Mouse (Mus musculus): Measurements from ENCODE around the gene Olfr190. TPM values are rescaled to one million over a fixed set of nuclear protein-coding genes. Genes with fewer than 3 reads are reported as not detected.

The Olfr190 gene
- polyA plus RNA-seq, 1 experiment from 2014 or later: not detected

DNA sequence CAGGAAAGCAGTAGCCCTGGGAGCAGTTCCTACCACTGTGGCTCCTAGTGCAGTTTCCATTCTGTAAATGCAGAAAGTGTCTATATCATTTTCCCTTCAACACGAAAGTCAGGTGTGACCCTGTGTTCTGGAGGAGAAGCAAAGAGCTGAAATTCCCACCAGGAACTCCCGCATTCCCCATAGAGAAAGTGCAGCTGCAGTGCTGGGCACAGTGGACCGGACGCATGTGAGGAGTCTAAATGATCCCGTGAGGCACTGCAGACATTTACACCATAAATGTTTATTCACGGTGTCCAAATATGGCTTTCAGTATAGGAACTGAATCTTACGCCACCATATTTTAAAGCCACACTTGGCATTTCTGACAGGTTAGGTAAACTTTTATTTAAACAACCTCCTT lies 38.1 kb downstream of the Olfr190 start, which contains the start of gene Olfr187:
Olfr187 (minus strand) TSS at position 58 of the 400 bp plus-strand sequence.
- H3K9me3 ChIP-seq (replicated peaks): no peaks in the 10 kb centered on the region
- no peaks in the 10 kb centered on the region for H3K27me3 ChIP-seq (ENCODE audit: low read depth, poor library complexity, severe bottlenecking)
- WGBS: 91% methylated on average over 7 of the region's 7 CpGs
- no peak within 1 kb of the TSS for H3K27ac ChIP-seq
- no peak for DNase-seq (ENCODE audit: low spot score)
- no peaks in the 10 kb centered on the region for H3K36me3 ChIP-seq
- no peak within 1 kb of the TSS for H3K4me3 ChIP-seq
- H3K4me1 ChIP-seq: no peaks in the 10 kb centered on the region

DNA sequence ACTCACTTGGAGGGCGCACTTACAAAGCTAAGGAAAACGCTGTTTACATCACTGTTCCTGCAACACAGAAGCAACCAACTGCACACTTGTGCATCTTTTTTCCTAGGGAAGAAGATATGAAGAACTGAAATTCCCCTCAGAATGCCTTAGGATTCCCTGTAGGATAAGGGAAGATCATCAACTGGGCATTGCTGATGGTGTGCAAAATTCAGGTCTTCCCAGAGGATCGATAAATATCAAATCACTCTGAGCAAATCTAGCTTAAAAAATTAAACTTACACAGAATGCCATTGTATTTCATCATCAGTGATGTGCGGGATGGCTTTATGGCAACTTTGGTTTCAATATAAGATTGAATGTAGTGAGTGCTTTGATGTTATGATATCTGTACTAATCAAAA lies 47.6 kb downstream of the Olfr190 start, which contains the start of gene Olfr186:
Olfr186 (minus strand) TSS at position 101 of the 400 bp plus-strand sequence.
- H3K36me3 ChIP-seq: no peaks in the 10 kb centered on the region
- H3K27ac ChIP-seq: no peak within 1 kb of the TSS
- no peaks in the 10 kb centered on the region for H3K27me3 ChIP-seq (ENCODE audit: low read depth, poor library complexity, severe bottlenecking)
- H3K4me3 ChIP-seq: no peak within 1 kb of the TSS
- no peaks in the 10 kb centered on the region for H3K4me1 ChIP-seq
- 93% methylated on average over 4 of the region's 4 CpGs for WGBS
- DNase-seq (ENCODE audit: low spot score): no peak
- no peaks in the 10 kb centered on the region for H3K9me3 ChIP-seq (replicated peaks)

Other genes with a start within 250 kb of the Olfr190 start
- not detected in 2 replicates for gene Olfr177, start 203.2 kb downstream of the Olfr190 start, polyA plus RNA-seq (2016; fragmentation: Nextera tagmentation; extraction: Ambion mirVana)
- not detected in 2 replicates for gene Olfr178, start 185.9 kb downstream of the Olfr190 start, polyA plus RNA-seq (2016; fragmentation: Nextera tagmentation; extraction: Ambion mirVana)
- not detected in 2 replicates for gene Olfr181, start 149.2 kb downstream of the Olfr190 start, polyA plus RNA-seq (2016; fragmentation: Nextera tagmentation; extraction: Ambion mirVana)
- gene Olfr180, start 148.6 kb downstream of the Olfr190 start, polyA plus RNA-seq (2016; fragmentation: Nextera tagmentation; extraction: Ambion mirVana): not detected in 2 replicates
- gene Olfr183, start 82.6 kb downstream of the Olfr190 start, polyA plus RNA-seq (2016; fragmentation: Nextera tagmentation; extraction: Ambion mirVana): not detected in 2 replicates
- not detected in 2 replicates for gene Olfr186, start 47.7 kb downstream of the Olfr190 start, polyA plus RNA-seq (2016; fragmentation: Nextera tagmentation; extraction: Ambion mirVana)
- not detected in 2 replicates for gene Olfr187, start 38.2 kb downstream of the Olfr190 start, polyA plus RNA-seq (2016; fragmentation: Nextera tagmentation; extraction: Ambion mirVana)
- gene Olfr191, start 11.8 kb upstream of the Olfr190 start, polyA plus RNA-seq (2016; fragmentation: Nextera tagmentation; extraction: Ambion mirVana): not detected in 2 replicates
- not detected in 2 replicates for gene Olfr193, start 33.9 kb upstream of the Olfr190 start, polyA plus RNA-seq (2016; fragmentation: Nextera tagmentation; extraction: Ambion mirVana)
- gene Olfr194, start 43.1 kb upstream of the Olfr190 start, polyA plus RNA-seq (2016; fragmentation: Nextera tagmentation; extraction: Ambion mirVana): not detected in 2 replicates
- not detected in 2 replicates for gene Olfr195, start 69.0 kb upstream of the Olfr190 start, polyA plus RNA-seq (2016; fragmentation: Nextera tagmentation; extraction: Ambion mirVana)
- not detected in 2 replicates for gene Olfr196, start 92.4 kb upstream of the Olfr190 start, polyA plus RNA-seq (2016; fragmentation: Nextera tagmentation; extraction: Ambion mirVana)
- not detected in 2 replicates for gene Olfr198, start 125.5 kb upstream of the Olfr190 start, polyA plus RNA-seq (2016; fragmentation: Nextera tagmentation; extraction: Ambion mirVana)
- not detected in 2 replicates for gene Olfr199, start 141.8 kb upstream of the Olfr190 start, polyA plus RNA-seq (2016; fragmentation: Nextera tagmentation; extraction: Ambion mirVana)
- not detected in 2 replicates for gene Olfr201, start 194.6 kb upstream of the Olfr190 start, polyA plus RNA-seq (2016; fragmentation: Nextera tagmentation; extraction: Ambion mirVana)
- not detected in 2 replicates for gene Olfr202, start 208.8 kb upstream of the Olfr190 start, polyA plus RNA-seq (2016; fragmentation: Nextera tagmentation; extraction: Ambion mirVana)
- gene Olfr203, start 220.9 kb upstream of the Olfr190 start, polyA plus RNA-seq (2016; fragmentation: Nextera tagmentation; extraction: Ambion mirVana): not detected in 2 replicates
- gene Olfr204, start 240.2 kb upstream of the Olfr190 start, polyA plus RNA-seq (2016; fragmentation: Nextera tagmentation; extraction: Ambion mirVana): not detected in 2 replicates